Mouse (Mus musculus) urinary bladder, postnatal 25 days (tissue): ENCODE results near the gene Ifitm5.

ENCODE experiments used
- DNase-seq: peaks from one replicate; pipeline ENCODE4 v3.0.0; 2022; ENCODE audit warnings: low spot score

The Ifitm5 gene

GRCm38 (mm10) chr7:140941222-140942051, 8.7 kb downstream of the Ifitm5 start, which contains the start of gene Pgghg:
TSS of gene Pgghg (plus strand) at chr7:140941391.
- DNase-seq, result peak; percentile 78

GRCm38 (mm10) chr7:140939669-140940171, 10.4 kb downstream of the Ifitm5 start:
- no peak for DNase-seq

DNA sequence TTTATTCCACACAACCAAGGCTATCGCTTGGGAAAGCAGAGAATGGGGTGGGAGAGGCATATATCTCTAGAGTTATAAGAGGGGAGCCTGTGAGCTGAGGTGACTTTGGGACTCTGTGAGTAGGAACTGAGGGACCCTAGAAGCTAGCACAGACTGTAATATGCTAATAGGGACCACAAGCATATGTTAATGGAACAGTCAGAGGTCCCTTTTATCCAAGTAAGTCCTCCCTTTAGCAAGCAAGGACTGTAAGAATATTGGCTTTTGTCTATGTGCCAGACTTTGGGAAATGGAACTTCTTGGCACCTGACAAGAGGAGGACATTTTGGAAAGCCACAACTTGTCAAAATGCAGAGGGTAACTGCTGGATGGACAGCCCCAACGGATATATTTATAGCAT, 11.2 kb downstream of the Ifitm5 start:
- DNase-seq, result no peak

DNA sequence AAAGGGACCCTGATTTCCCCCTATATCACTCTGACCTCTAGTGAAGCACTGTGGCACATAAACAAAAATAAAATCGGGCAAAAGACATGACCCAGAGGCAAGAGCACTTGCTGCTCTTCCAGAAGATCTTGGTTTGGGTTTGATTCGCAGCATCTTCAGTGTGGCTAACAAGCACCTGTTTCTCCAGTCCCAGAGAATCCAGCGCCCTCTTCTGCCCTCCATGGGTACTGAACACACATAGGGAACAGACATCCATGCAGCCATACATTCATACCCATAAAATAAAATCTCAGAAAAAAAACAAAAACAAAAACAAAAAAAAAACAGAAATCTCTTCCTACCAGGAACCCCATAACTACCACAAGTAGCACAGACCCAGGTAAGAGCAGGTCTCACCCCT, 11.7 kb downstream of the Ifitm5 start:
- no peak for DNase-seq

DNA sequence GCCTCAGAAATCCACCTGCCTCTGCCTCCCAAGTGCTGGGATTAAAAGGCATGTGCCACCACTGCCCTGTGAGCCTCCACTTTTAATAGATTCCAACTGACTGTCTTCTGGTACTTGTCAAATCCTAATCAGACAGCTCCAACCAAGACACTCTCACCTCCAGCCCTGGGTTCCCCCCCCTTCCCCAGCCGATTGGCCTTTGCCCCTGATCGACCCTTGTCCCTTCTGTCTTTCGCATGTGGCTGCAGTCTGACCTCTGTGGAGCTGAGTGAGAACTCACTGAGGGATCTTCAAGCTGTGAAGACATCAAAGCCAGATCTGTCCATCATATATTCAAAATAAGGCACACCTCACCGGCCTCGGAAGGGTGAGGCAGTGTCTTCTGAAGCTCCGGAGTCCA, 22.9 kb downstream of the Ifitm5 start:
- DNase-seq, result no peak

- no peak for DNase-seq
Measured at GRCm38 (mm10) chr7:140923070-140923775, 26.9 kb downstream of the Ifitm5 start.

DNA sequence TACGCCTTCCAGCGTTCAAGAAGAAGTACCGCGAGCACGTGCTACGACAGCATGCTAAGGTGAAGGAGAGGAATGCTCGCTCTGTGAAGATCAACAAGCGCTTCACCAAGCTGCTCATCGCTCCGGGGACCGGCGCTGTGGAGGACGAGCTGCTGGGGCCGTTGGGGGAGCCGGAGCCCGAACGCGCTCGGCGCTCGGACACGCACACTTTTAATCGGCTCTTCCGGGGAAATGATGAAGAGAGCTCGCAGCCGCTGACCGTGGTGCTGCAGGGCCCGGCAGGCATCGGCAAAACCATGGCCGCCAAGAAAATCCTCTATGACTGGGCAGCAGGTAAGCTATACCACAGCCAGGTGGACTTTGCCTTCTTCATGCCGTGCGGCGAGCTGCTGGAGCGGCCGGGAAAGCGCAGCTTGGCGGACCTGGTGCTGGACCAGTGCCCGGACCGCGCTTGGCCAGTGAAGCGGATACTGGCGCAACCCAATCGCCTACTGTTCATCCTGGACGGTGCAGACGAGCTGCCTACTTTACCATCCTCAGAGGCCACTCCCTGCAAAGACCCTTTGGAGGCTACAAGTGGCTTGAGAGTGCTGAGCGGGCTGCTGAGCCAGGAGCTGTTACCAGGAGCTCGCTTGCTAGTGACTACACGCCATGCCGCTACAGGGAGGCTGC, 27.6 kb downstream of the Ifitm5 start:
- no peak for DNase-seq

GRCm38 (mm10) chr7:140921225-140921975, 28.7 kb downstream of the Ifitm5 start:
- DNase-seq, result no peak

- no peak for DNase-seq
Measured at GRCm38 (mm10) chr7:140920418-140921029, 29.6 kb downstream of the Ifitm5 start, which contains the start of gene Nlrp6. TSS of gene Nlrp6 (plus strand) at chr7:140920902.

DNA sequence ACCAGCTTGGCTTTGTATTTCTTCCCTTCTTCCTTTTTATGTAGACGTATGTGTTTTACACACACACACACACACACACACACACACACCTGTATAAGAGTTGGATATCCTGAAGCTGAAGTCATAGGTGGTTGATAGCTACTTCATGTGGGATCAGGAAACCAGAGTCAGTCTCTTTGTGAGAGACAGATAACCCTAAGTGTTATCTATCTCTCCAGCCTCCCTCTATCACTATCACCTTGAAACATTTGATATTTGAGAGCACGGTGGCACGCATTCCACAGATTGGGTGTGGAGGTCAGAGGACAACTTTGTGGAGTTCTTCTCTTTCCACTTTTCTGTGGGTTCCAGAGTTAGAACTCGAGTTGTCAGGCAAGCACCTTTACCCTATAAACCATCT, 30.2 kb downstream of the Ifitm5 start:
- DNase-seq, result no peak

- no peak for DNase-seq
Measured at GRCm38 (mm10) chr7:140914031-140914690, 35.9 kb downstream of the Ifitm5 start.

- DNase-seq, result no peak
Measured at GRCm38 (mm10) chr7:140912846-140913482, 37.1 kb downstream of the Ifitm5 start.

- DNase-seq, result no peak
Measured at GRCm38 (mm10) chr7:140912293-140912692, 37.8 kb downstream of the Ifitm5 start.

GRCm38 (mm10) chr7:140908634-140909107, 41.4 kb downstream of the Ifitm5 start:
- DNase-seq, result peak; percentile 77

- DNase-seq, result no peak
Measured at GRCm38 (mm10) chr7:140908181-140908580, 41.9 kb downstream of the Ifitm5 start.

GRCm38 (mm10) chr7:140907697-140908096, 42.4 kb downstream of the Ifitm5 start:
- no peak for DNase-seq

GRCm38 (mm10) chr7:140907131-140907530, 43.0 kb downstream of the Ifitm5 start:
- DNase-seq, result no peak

DNA sequence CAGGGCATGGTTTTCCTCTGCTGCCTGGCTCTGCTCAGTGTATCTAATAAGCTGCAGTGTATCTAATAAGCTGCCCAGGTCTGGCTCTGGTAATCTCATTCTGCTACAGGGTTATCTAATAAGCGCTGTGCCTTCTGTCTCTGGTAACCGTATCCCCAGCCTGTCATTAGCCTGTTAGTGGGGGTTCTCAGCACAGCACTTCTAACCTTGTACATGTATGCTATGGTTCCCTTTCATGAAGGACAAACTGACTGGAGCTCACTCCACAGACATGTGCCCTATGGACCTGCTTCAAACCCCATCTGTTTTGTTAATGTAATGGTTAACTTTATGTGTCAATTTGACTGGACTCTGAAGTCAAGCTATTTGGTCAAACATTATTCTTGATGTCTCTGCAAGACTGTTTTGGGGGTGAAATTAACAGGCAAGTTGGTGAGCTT, 44.4 kb downstream of the Ifitm5 start:
- DNase-seq, result no peak

DNA sequence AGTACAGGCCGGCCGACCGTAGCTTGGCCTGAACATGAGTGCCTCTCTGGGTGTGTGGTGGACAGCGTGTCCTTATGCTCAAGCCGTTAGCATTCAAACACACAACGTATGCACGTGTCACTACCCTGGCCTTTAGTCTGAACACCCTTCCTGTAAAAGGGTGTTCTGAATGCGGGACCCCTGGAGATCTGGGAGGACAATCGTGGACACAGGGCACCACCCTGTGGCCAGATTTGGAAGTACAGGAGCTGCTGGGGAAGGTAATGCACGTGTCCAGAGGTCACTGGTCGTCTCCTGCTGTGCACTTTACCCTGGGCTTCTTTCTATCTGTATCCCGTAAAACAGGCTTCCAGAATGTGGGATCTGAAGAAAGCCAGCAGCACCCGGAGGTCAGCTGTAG, 46.9 kb downstream of the Ifitm5 start:
- DNase-seq, result peak; percentile 81
